Mouse (Mus musculus) adipocyte (in vitro differentiated cells): ENCODE measurements around the gene Gm39566.

Experiments
- DNase-seq: peaks from one replicate; pipeline ENCODE4 v3.0.0-alpha.2; 2016; ENCODE audit warnings: low spot score

The Gm39566 gene

GRCm38 (mm10) chr11:69795983-69796435 lies 19.1 kb downstream of the Gm39566 start:
- DNase-seq, result no peak

DNA sequence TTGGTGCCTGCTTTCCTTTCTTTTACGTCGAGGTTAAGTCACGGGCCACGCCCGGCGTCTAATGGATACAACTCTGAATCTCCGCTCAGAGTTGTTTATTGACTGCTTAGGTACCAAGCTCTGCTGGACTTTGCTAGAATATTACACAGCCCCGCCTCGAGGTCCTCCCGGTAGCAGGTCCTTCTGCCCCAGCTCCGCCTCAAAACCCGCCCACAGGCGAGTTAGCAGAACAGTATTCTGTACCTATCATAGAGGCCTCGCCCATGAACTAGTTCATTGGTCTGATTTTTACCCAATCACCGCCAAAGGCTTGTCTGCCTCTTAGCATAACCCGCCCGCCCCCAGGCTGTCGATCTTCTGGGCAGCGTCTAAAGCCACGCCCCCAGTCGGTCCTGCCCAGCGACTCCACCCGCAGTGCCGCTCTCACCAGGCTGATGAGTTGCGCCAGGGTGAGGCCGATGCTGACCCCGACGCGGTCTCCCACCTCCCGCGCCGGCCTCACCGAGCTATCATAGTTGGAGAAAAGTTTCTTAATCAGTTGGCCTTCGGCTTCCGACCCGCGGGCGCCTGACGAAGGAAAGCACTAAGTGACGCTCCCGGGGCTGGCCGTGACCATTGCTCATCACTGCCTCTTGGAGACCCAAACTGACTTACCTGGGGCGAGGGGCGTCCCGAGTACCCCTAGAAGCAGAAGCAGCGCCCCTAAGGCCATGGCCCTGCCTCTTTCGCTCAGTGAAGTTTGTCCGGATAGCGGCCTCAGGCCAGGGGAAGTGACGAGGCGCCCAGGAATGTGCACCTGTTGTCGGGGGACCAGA lies 19.7 kb downstream of the Gm39566 start, which contains the start of gene Chrnb1:
TSS of gene Chrnb1 (minus strand) at position 776 of the 815 bp plus-strand sequence.
- peak; percentile 89 for DNase-seq

DNA sequence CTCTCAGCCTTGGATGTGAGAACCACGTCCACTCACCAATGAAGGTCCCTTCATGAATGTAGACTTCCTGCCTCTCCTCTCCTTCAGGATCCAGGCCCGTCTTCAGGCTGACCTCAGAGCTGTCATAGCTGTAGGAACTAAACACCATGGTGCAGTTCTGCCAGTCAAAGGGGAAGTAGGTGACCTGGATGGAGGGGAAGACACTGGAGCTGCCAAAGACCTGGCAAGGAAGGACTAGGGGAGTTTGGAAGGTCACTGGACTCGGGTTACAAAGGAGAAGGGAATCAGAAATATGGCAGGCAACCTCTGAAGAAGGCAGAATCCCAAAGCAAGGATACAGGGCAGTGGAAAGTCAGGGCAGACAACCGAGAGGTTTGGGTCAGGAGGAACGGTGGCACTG lies 21.7 kb downstream of the Gm39566 start:
- DNase-seq, result no peak

DNA sequence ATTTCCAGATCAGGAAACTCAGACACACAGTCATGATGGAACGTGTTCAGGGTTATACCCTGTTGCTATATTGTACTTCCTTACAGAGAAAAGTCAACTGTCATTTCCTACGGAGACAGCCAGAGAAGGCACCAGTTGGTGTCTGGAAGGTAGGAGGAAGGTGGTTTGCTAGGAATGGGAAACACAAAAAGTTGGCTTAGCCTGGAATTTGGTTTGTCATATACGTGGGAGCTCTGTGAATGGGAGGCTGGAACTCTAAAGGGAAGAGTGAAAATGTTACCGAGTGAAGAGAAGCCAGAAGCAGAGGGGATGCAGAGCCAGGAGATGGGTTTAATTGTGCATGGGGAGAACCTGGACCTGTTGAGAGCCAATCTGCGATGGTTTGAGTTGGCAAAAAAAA lies 23.7 kb downstream of the Gm39566 start:
- DNase-seq, result no peak

DNA sequence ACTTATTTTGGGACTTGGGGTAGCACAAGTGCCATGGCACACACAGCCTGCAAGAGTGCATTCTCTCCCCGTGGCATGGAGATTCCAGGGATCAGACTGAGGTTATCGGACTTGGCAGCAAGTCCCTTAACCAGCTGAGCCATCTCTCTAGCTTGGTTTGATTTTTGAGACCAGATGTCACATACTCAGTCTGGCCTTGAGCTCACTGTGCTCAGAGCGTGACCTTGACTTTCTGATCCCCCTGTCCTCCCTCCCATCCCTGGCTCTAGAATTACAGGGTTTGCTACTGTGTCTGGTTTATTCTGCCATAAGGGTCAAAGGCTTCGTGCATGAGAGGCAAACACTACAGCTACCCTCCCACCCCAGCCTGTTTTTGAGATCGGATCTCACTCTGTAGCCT lies 25.7 kb downstream of the Gm39566 start:
- DNase-seq, result no peak

- DNase-seq, result no peak
Measured at GRCm38 (mm10) chr11:69787306-69787705, 27.8 kb downstream of the Gm39566 start.

GRCm38 (mm10) chr11:69784793-69785272 lies 30.3 kb downstream of the Gm39566 start:
- no peak for DNase-seq

- DNase-seq, result no peak
Measured at GRCm38 (mm10) chr11:69781828-69782227, 33.3 kb downstream of the Gm39566 start.

DNA sequence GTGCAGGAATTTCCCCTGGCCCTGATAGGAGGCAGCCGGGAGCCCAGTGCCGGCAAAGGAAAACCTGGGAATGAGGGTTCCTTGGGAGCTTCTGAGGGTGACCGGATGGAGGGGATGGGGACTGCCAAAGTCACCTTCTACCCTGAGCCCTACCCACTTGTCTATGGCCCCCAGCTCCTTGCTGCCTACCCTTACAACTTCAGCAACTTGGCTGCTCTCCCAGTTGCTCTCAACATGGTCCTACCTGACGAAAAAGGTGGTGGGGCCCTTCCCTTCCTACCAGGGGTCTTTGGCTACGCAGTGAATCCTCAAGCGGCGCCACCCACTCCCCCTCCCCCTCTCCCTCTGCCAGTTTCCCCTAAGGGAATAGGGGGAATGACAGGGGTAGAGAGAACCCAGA lies 36.1 kb downstream of the Gm39566 start:
- no peak for DNase-seq

GRCm38 (mm10) chr11:69778258-69778982 lies 36.7 kb downstream of the Gm39566 start:
- no peak for DNase-seq

DNA sequence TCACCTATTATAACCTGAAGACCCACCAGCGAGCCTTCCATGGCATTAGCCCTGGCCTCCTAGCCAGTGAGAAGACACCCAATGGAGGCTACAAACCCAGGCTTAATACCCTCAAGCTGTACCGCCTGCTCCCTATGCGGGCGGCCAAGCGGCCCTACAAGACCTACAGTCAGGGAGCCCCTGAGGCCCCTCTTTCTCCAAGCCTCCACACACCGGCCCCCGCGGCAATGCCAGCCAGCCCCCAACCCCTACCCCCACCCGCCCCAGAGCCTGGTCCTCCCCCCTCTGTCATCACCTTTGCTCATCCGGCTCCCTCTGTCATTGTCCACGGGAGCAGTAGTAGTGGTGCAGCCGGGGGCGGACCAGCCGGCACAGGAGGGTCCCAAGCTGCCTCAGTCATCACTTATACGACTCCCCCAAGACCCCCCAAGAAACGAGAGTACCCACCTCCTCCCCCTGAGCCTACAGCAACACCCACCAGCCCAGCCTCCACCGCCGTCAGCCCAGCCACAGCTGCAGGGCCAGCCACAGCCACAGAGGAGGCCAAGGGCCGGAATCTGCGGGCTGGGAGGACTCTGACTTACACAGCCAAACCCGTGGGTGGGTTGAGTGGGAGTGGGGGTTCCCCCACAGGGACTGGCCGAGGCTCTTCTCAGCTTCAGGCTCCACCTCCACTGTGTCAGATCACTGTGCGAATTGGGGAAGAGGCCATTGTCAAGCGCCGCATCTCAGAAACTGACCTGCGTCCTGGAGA lies 37.4 kb downstream of the Gm39566 start:
- no peak for DNase-seq

GRCm38 (mm10) chr11:69776488-69776887 lies 38.6 kb downstream of the Gm39566 start:
- DNase-seq, result no peak

GRCm38 (mm10) chr11:69775716-69776115 lies 39.4 kb downstream of the Gm39566 start:
- no peak for DNase-seq

- no peak for DNase-seq
Measured at GRCm38 (mm10) chr11:69774961-69775360, 40.1 kb downstream of the Gm39566 start.

DNA sequence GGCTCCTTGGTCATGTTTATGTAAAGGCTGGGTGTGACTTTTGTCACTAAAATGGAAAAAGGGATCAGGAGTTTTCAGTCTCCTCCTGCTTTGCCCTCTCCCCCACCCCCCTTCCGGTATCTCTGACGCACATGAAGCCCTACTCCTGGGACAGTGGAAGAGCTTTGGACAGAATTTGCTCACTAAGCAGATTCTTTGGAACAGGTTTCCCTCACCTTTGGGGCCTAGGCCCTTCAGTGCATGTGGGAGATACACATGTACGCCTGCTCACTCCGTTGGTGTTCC lies 47.5 kb downstream of the Gm39566 start:
- no peak for DNase-seq

- DNase-seq, result no peak
Measured at GRCm38 (mm10) chr11:69766872-69767624, 48.0 kb downstream of the Gm39566 start.

DNA sequence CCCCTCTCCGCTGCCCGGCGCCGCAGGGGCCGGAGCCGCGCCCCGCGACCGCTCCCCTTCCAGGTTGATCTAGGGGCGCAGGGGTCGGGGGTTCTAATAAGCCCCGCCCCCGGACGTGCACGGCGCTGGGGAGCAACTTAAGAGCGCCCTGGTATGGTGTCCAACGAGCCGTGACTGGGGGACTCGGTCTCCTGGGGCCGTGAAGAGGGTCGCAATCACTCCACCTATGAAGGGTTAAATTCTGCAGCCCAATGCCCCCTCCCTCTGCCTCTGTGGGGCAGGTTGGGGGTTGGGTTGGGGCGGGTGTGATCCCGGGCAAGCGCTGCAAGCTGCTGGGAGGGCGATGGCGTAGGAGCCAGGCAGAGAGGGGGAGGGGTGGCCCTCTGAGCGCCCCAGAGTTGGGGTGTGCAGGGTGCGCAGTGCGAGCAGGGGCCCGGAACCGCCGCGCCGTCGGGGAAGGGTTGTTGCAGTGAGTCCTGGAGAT lies 48.9 kb downstream of the Gm39566 start:
- DNase-seq, result no peak

DNA sequence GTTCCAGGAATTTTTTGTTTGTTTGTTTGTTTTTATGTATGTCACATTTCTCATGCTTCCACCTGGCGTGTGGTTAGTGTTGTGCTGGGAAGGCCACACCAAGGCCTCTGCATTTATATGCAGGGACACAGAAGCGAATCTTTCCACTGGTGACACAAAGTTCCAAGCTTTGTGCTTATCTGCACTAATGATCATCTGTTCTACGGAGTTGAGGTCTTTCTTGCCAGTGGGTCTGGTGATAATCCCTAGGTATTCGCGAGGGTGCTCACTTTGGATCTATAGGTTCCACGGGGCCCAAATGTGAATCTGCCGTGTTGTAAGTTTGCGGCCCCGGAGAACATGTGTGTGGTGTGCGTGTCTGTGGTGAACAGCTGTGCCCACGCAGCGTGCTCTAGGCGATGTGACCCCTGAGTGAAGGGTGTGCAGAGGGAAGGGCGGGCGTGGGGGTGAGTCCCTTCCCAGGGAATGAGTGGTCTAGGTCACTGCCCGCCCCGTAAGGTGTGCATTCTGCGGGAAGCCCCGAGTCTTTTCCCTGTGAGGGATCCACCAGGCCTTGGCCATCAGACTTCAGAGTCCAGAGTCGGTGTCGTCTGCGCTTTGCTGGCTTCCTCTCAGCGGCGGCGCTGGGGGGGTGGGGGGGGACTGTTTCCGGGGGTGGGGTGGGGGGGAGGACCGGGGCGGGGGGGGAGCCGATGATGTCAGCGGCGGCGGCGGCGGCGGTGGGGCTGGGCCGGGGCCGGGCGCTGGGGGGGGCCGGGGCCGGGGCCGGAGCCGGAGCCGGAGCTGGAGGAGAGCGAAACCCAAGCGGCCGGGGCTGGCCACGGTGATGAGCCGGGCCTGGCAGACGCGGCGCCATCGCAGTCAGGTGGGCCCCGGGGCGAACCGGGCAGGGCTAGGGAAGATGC lies 49.6 kb downstream of the Gm39566 start, which contains the start of gene Zbtb4:
TSS of gene Zbtb4 (plus strand) at position 692 of the 905 bp plus-strand sequence.
- DNase-seq, result no peak

DNA sequence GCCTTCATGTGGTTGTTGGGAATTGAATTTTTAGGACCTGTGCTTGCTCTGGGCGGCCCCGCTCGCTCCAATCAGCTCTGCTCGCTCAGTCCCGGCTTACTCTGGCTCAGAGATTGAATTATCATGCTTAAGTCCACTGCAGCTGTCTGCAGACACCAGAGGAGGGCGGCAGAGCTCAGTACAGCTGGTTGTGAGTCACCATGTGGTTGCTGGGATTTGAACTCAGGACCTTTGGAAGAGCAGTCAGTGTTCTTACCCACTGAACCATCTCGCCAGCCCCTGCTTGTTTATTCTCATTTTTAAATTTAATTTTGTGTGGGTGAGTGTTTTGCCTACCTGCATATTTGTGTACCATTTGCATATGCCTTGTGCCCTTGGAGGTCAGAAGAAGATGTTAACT lies 51.5 kb downstream of the Gm39566 start:
- DNase-seq, result no peak

- DNase-seq, result no peak
Measured at GRCm38 (mm10) chr11:69761868-69762267, 53.2 kb downstream of the Gm39566 start, which contains the start of gene Slc35g3. Gene Slc35g3 (minus strand): TSS chr11:69761968.
